Mouse (Mus musculus) erythroblast, embryonic 14.5 days (primary cell): ENCODE measurements around the gene Tceal7.
"Not testable (repeated sequence)": the region's sequence is repeated elsewhere in the genome, so short reads cannot be mapped to it uniquely, and the experiment has no call there.

ENCODE experiments used
- GATA1 ChIP-seq: IDR thresholded peaks from 2 replicates; pipeline ENCODE4 v1.6.1; 2012; ENCODE audit warnings: low read length, inconsistent platforms, mixed read lengths
- TAL1 ChIP-seq: IDR thresholded peaks from 3 replicates; pipeline ENCODE4 v1.6.1; 2012; ENCODE audit warnings: low read length, inconsistent platforms, mixed read lengths

DNA sequence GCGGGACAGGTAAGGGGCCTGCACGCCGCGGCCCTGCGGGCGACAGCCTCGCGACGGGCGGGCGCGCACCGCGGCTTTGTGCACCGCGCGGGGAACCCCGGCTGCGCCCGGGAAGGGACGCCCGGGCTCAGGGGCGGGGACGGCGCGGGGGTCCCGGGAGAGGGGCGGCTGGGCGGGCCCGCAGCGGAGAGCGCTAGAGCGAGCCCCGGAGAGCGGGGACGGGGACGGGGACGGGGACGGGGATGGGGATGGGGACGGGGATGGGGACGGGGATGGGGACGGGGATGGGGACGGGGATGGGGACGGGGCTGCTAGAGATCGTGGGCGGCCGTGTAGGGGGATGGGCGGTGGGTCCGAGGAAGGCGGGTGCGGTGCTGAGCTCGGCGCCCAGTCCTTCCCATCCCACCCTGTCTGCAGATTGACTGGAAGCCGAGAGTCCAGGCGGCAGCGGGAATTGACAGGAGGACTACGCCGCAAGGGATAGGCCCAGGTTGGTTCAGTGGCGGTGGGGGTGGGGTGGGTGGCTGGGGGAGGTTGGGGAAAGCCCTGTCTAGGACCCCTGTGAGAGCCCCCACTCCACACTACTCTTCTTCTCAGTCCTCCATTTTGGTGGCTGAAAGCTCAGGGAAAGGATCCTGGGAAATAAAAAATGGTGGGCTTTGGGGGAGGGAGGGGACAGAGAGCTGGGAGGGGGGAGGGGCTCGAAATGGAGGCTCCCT is 56.0 kb downstream of the Tceal7 start:
- not testable (repeated sequence) for TF ChIP-seq TAL1, GATA1
